Mouse (Mus musculus): ENCODE measurements at regions not wholly inside any gene's neighbourhood (a gene's known extent, or its start where the extent isn't known, plus 50 kb on each side); places are given as distances from the start of the nearest gene placed in this dataset.

DNA sequence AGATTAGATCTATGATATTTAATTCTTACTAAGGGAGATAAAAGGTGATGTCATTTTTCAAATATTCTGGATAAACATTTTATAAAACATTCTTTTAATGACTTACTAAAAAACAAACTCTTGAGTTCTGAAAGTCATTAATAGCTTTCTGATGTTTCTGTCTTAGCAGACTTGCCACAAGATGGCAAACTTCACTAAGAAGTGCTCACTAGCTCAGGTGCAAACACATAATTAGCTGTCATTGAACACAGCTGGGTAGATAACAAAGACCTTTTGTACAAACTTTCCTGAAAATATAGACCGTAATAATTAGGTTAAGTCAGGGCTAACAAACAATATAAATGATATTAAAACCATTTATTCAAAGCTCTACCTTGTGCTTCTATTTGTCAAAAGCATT lies 273.4 kb upstream of the Gm8871 start:
- no peaks in the 10 kb centered on the region for H3K4me1 ChIP-seq (ENCODE audit: insufficient read depth, low read length)
- no peaks in the 10 kb centered on the region for H3K36me3 ChIP-seq (ENCODE audit: insufficient read depth, low read length)
- no peak for ATAC-seq (ENCODE audit: low FRiP score)
- 55% methylated on average over 1 of the region's 1 CpGs for WGBS
- no peak overlapping the region for H3K4me3 ChIP-seq (ENCODE audit: low read depth, low read length)
- H3K9me3 ChIP-seq (ENCODE audit: low read length): no peaks in the 10 kb centered on the region
- DNase-seq (ENCODE audit: low spot score): peak; percentile 70
- H3K9ac ChIP-seq (replicated peaks; ENCODE audit: low read length, poor library complexity, severe bottlenecking): no peak overlapping the region
- peak; percentile 81 for TF ChIP-seq CTCF (IDR thresholded peaks at IDR 0.05)
- no peak overlapping the region for H3K4me2 ChIP-seq (ENCODE audit: low read depth, low read length, poor library complexity, severe bottlenecking)
- no peaks in the 10 kb centered on the region for H3K27me3 ChIP-seq (ENCODE audit: insufficient read depth, low read length)
- H3K27ac ChIP-seq (ENCODE audit: low read depth, low read length): no peak overlapping the region

DNA sequence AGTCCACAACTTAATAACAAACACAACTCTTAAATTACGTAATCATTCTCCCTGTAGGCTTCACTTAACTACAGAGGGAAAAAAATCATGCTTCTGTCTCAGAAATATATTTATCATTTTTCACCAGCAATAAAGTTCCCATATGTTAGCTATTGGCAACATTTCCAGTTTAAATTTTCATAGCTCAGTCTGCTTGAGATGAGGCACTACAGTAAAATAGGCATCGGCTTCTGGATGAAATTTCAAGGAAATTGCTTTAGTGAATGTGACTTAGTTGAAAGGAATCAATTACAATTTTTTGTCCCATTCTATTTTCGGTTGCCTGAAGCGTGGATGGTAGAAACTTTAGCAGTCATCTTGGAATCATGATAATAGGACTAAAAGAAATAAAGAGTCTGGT lies 262.1 kb upstream of the Gm8871 start:
- no peak for ATAC-seq (ENCODE audit: low FRiP score)
- no peak for TF ChIP-seq CTCF (IDR thresholded peaks at IDR 0.05)
- H3K9me3 ChIP-seq (ENCODE audit: low read length): no peaks in the 10 kb centered on the region
- WGBS: 86% methylated on average over 4 of the region's 4 CpGs
- H3K4me2 ChIP-seq (ENCODE audit: low read depth, low read length, poor library complexity, severe bottlenecking): no peak overlapping the region
- H3K27ac ChIP-seq (ENCODE audit: low read depth, low read length): no peak overlapping the region
- no peaks in the 10 kb centered on the region for H3K4me1 ChIP-seq (ENCODE audit: insufficient read depth, low read length)
- H3K36me3 ChIP-seq (ENCODE audit: insufficient read depth, low read length): no peaks in the 10 kb centered on the region
- no peak overlapping the region for H3K4me3 ChIP-seq (ENCODE audit: low read depth, low read length)
- DNase-seq (ENCODE audit: low spot score): no peak
- no peaks in the 10 kb centered on the region for H3K27me3 ChIP-seq (ENCODE audit: insufficient read depth, low read length)
- no peak overlapping the region for H3K9ac ChIP-seq (replicated peaks; ENCODE audit: low read length, poor library complexity, severe bottlenecking)

DNA sequence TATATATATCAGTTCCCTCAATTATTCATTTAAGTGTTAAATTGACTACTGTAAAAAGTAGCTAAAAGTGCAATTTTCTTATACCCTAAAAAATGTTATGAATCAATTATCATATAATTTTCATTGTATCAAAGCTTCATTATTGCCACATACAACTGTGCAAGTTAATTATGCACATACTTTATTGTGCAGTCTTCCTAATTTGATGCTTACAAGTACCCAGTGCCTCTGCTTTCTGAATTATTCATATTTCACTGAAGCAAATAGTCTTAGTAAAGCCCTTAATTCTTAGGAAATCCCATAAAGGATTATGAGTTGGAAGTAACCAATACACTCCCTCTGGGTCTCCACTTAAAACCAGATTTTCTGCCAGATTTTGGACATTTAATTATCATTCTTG lies 220.5 kb upstream of the Gm8871 start:
- Histone ChIP-seq H3K9me3 (ENCODE audit: low read length) (no peaks in the 10 kb centered on the region), H3K9ac (replicated peaks; ENCODE audit: low read length, poor library complexity, severe bottlenecking) (no peak overlapping the region), H3K4me3 (ENCODE audit: low read depth, low read length) (no peak overlapping the region), H3K27me3 (ENCODE audit: insufficient read depth, low read length) (no peaks in the 10 kb centered on the region), H3K4me1 (ENCODE audit: insufficient read depth, low read length) (no peaks in the 10 kb centered on the region), H3K36me3 (ENCODE audit: insufficient read depth, low read length) (no peaks in the 10 kb centered on the region), H3K27ac (ENCODE audit: low read depth, low read length) (no peak overlapping the region), H3K4me2 (ENCODE audit: low read depth, low read length, poor library complexity, severe bottlenecking) (no peak overlapping the region)
- ATAC-seq (ENCODE audit: low FRiP score) (no peak), DNase-seq (ENCODE audit: low spot score) (no peak)
- TF ChIP-seq CTCF (IDR thresholded peaks at IDR 0.05): no peak

DNA sequence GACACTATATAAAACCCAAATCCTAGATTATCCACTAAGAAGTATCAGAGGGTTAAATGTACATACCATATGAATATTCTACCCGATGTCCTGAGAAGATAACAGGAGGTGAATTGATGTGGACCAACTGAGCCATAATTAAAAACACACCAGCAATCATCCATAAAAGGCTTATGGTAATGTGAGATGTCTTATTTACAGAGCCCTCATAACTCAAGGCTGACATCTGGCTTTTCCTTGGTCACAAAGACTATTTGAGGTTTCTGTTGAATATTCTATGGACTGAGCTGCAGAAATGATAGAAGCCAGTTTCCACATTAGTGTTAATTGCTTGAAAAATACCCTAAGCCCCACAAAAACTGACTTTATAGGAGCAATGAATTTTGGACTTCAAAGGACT lies 198.1 kb upstream of the Gm8871 start:
- DNase-seq (ENCODE audit: low spot score): no peak
- ATAC-seq (ENCODE audit: low FRiP score): no peak
- no peak overlapping the region for H3K4me2 ChIP-seq (ENCODE audit: low read depth, low read length, poor library complexity, severe bottlenecking)
- H3K9me3 ChIP-seq (ENCODE audit: low read length): no peaks in the 10 kb centered on the region
- H3K4me3 ChIP-seq (ENCODE audit: low read depth, low read length): no peak overlapping the region
- no peak for TF ChIP-seq CTCF (IDR thresholded peaks at IDR 0.05)
- H3K27ac ChIP-seq (ENCODE audit: low read depth, low read length): no peak overlapping the region
- no peaks in the 10 kb centered on the region for H3K4me1 ChIP-seq (ENCODE audit: insufficient read depth, low read length)
- H3K9ac ChIP-seq (replicated peaks; ENCODE audit: low read length, poor library complexity, severe bottlenecking): no peak overlapping the region
- no peaks in the 10 kb centered on the region for H3K36me3 ChIP-seq (ENCODE audit: insufficient read depth, low read length)
- 80% methylated on average over 1 of the region's 1 CpGs for WGBS
- no peaks in the 10 kb centered on the region for H3K27me3 ChIP-seq (ENCODE audit: insufficient read depth, low read length)

DNA sequence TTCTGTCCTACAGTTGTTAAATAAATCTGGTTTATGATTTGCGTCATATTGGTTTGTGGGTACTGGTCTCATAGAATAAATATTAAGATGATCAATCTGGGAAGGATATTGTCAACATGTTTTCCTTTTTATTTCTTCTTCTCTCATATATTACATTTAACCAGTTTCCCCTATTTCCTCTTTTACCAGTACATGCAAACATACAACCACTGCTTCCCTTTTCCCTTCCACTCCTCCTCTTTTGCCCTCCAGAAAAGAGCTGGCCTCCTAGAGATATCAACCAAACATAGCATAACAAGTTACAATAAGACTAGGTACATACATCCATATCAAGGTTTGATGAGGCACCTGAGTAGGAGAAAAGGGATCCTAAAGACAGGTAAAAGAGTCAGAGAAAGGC lies 180.1 kb upstream of the Gm8871 start:
- ATAC-seq (ENCODE audit: low FRiP score) (no peak), DNase-seq (ENCODE audit: low spot score) (no peak)
- H3K9ac ChIP-seq (replicated peaks; ENCODE audit: low read length, poor library complexity, severe bottlenecking): no peak overlapping the region
- H3K27me3 ChIP-seq (ENCODE audit: insufficient read depth, low read length): no peaks in the 10 kb centered on the region
- H3K4me2 ChIP-seq (ENCODE audit: low read depth, low read length, poor library complexity, severe bottlenecking): no peak overlapping the region
- no peaks in the 10 kb centered on the region for H3K36me3 ChIP-seq (ENCODE audit: insufficient read depth, low read length)
- 96% methylated on average over 1 of the region's 1 CpGs for WGBS
- no peak overlapping the region for H3K27ac ChIP-seq (ENCODE audit: low read depth, low read length)
- no peak for TF ChIP-seq CTCF (IDR thresholded peaks at IDR 0.05)
- no peaks in the 10 kb centered on the region for H3K9me3 ChIP-seq (ENCODE audit: low read length)
- H3K4me1 ChIP-seq (ENCODE audit: insufficient read depth, low read length): no peaks in the 10 kb centered on the region
- H3K4me3 ChIP-seq (ENCODE audit: low read depth, low read length): no peak overlapping the region

Measured in midbrain, postnatal 0 days (tissue).